ENCODE assay signal across 9 mouse cellular contexts in the genomic region with DNA sequence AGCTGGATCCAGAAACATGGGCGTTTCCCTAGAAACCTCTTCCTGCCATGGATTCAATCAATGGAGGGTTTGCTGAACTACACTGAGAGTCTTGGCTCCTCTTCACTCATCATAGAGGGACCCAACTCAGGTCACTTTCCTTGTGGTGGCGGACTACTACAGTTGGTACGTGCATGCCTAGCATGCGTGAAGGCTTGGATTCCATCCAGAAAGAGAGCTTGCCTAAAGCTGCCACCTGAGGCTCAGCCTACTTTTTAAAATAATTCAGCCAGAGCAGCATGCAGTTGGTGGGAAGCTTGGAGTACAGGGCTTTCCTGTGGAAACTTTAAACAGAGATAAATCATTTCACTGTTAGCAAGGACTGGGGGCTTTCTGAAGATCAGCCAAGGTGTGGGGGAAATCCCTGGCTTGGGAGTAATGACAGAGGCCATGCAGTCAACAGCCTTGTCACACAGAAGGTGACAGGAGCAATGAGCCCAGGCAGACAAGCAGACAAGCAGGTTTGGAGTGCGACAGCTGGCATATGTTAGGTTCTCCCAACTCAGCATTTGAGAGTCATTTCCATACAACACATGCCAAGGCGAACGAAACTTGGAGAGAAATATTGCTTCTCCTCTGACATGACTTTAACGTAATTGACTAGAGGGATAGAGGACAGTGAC.
DNase-seq lines count a peak whose midpoint lies in the region; ATAC-seq and TF ChIP-seq lines count a peak whose summit lies in the region.
"Had no signal": no experiment of that assay in that cellular context is flagged by ENCODE, and none has a peak within 500 bp of the region (broad histone marks: within the 10 kb centered on the region; RNA-seq: fewer than 3 reads in every experiment).

No protein-coding gene starts in this region.

- no peaks in the 10 kb centered on the region for H3K27me3 ChIP-seq in forebrain, embryonic 13.5 days
- H3K27me3 ChIP-seq in forebrain, embryonic 11.5 days (ENCODE audit: control insufficient read depth, insufficient read depth, low read length), result no peaks in the 10 kb centered on the region
- no peaks in the 10 kb centered on the region for H3K27me3 ChIP-seq in hindbrain, embryonic 14.5 days (ENCODE audit: control insufficient read depth, insufficient read depth, low read length)
- H3K27me3 ChIP-seq in hindbrain, embryonic 13.5 days, result no peaks in the 10 kb centered on the region
- H3K27me3 ChIP-seq in lung, embryonic 14.5 days (ENCODE audit: insufficient read depth, low read length), result no peaks in the 10 kb centered on the region
- H3K27me3 ChIP-seq: intestine, embryonic 15.5 days had no signal

- TF ChIP-seq CTCF in lung, embryonic 14.5 days (IDR thresholded peaks at IDR 0.05; ENCODE audit: low read depth), result no peak

- no peak overlapping the region for H3K4me3 ChIP-seq in forebrain, embryonic 13.5 days
- H3K4me3 ChIP-seq in forebrain, embryonic 11.5 days (ENCODE audit: low read depth, low read length), result no peak overlapping the region
- no peak overlapping the region for H3K4me3 ChIP-seq in hindbrain, embryonic 14.5 days (replicated peaks; ENCODE audit: low read length)
- H3K4me3 ChIP-seq in hindbrain, embryonic 13.5 days, result no peak overlapping the region
- H3K4me3 ChIP-seq in lung, embryonic 14.5 days (ENCODE audit: low read depth, low read length), result no peak overlapping the region
- H3K4me3 ChIP-seq: intestine, embryonic 15.5 days had no signal

- H3K4me1 ChIP-seq in forebrain, embryonic 13.5 days, result peaks cover 4% of the 10 kb centered on the region; the same call in 1 of the 2 replicates
- H3K4me1 ChIP-seq in forebrain, embryonic 11.5 days (replicated peaks; ENCODE audit: control insufficient read depth, insufficient read depth, low read length), result no peaks in the 10 kb centered on the region
- H3K4me1 ChIP-seq in hindbrain, embryonic 14.5 days (replicated peaks; ENCODE audit: control insufficient read depth, insufficient read depth, low read length), result no peaks in the 10 kb centered on the region
- H3K4me1 ChIP-seq in hindbrain, embryonic 13.5 days (replicated peaks), result no peaks in the 10 kb centered on the region
- H3K4me1 ChIP-seq in lung, embryonic 14.5 days (ENCODE audit: insufficient read depth), result peaks cover 4% of the 10 kb centered on the region; the same call in 1 of the 2 replicates

- H3K4me2 ChIP-seq in forebrain, embryonic 13.5 days, result no peak overlapping the region
- H3K4me2 ChIP-seq in forebrain, embryonic 11.5 days (ENCODE audit: low read depth, low read length, severe bottlenecking), result no peak overlapping the region
- H3K4me2 ChIP-seq in hindbrain, embryonic 14.5 days (replicated peaks), result no peak overlapping the region
- H3K4me2 ChIP-seq in hindbrain, embryonic 13.5 days, result no peak overlapping the region
- no peak overlapping the region for H3K4me2 ChIP-seq in lung, embryonic 14.5 days
- H3K4me2 ChIP-seq: intestine, embryonic 15.5 days had no signal

- H3K36me3 ChIP-seq in forebrain, embryonic 13.5 days (ENCODE audit: poor library complexity, severe bottlenecking), result no peaks in the 10 kb centered on the region
- H3K36me3 ChIP-seq in forebrain, embryonic 11.5 days (ENCODE audit: control insufficient read depth, insufficient read depth, low read length), result no peaks in the 10 kb centered on the region
- H3K36me3 ChIP-seq in hindbrain, embryonic 14.5 days (replicated peaks; ENCODE audit: control insufficient read depth, insufficient read depth), result no peaks in the 10 kb centered on the region
- no peaks in the 10 kb centered on the region for H3K36me3 ChIP-seq in hindbrain, embryonic 13.5 days
- no peaks in the 10 kb centered on the region for H3K36me3 ChIP-seq in lung, embryonic 14.5 days (ENCODE audit: insufficient read depth)
- H3K36me3 ChIP-seq: intestine, embryonic 15.5 days had no signal

- peak; percentile 36; the same call in 1 of the 2 replicates for ATAC-seq in forebrain, embryonic 13.5 days
- no peak for ATAC-seq in forebrain, embryonic 11.5 days (replicated peaks; ENCODE audit: low FRiP score)
- ATAC-seq in hindbrain, embryonic 14.5 days (ENCODE audit: low FRiP score), result no peak
- ATAC-seq in hindbrain, embryonic 13.5 days (ENCODE audit: low FRiP score), result no peak
- ATAC-seq in lung, embryonic 14.5 days (ENCODE audit: insufficient read depth), result peak; percentile 86
- ATAC-seq: intestine, embryonic 15.5 days had no signal

- H3K27ac ChIP-seq in forebrain, embryonic 13.5 days, result no peak overlapping the region
- H3K27ac ChIP-seq in forebrain, embryonic 11.5 days (ENCODE audit: low read depth, low read length), result no peak overlapping the region
- no peak overlapping the region for H3K27ac ChIP-seq in hindbrain, embryonic 14.5 days
- no peak overlapping the region for H3K27ac ChIP-seq in hindbrain, embryonic 13.5 days
- H3K27ac ChIP-seq in lung, embryonic 14.5 days (ENCODE audit: low read depth), result no peak overlapping the region
- H3K27ac ChIP-seq: intestine, embryonic 15.5 days had no signal

- no peaks in the 10 kb centered on the region for H3K9me3 ChIP-seq in forebrain, embryonic 13.5 days (replicated peaks)
- H3K9me3 ChIP-seq in forebrain, embryonic 11.5 days (ENCODE audit: control insufficient read depth, low read length), result no peaks in the 10 kb centered on the region
- no peaks in the 10 kb centered on the region for H3K9me3 ChIP-seq in hindbrain, embryonic 14.5 days (ENCODE audit: control insufficient read depth, low read length)
- H3K9me3 ChIP-seq in hindbrain, embryonic 13.5 days, result no peaks in the 10 kb centered on the region
- no peaks in the 10 kb centered on the region for H3K9me3 ChIP-seq in lung, embryonic 14.5 days (ENCODE audit: low read depth, low read length)
- H3K9me3 ChIP-seq: intestine, embryonic 15.5 days had no signal

- H3K9ac ChIP-seq in forebrain, embryonic 13.5 days, result no peak overlapping the region
- H3K9ac ChIP-seq in forebrain, embryonic 11.5 days (ENCODE audit: low read length), result no peak overlapping the region
- no peak overlapping the region for H3K9ac ChIP-seq in hindbrain, embryonic 14.5 days
- H3K9ac ChIP-seq in hindbrain, embryonic 13.5 days, result no peak overlapping the region
- H3K9ac ChIP-seq in lung, embryonic 14.5 days, result no peak overlapping the region
- H3K9ac ChIP-seq: intestine, embryonic 15.5 days had no signal

- DNase-seq in forebrain, embryonic 11.5 days (ENCODE audit: low spot score), result no peak
- peak; percentile 31 for DNase-seq in hindbrain, embryonic 14.5 days (ENCODE audit: low spot score)
- peak; percentile 70 for DNase-seq in lung, embryonic 14.5 days
- DNase-seq in lung, adult 18-20 months, result no peak
- DNase-seq in layer of hippocampus, adult 9-11 months, result peak; percentile 29
- no peak for DNase-seq in spleen, postnatal 14 days (ENCODE audit: low spot score in 2 of 2)

- 78% methylated on average over 8 of the region's 8 CpGs for WGBS in forebrain, embryonic 13.5 days
- 95% methylated on average over 8 of the region's 8 CpGs for WGBS in forebrain, embryonic 11.5 days
- 74% methylated on average over 8 of the region's 8 CpGs for WGBS in hindbrain, embryonic 14.5 days
- 82% methylated on average over 8 of the region's 8 CpGs for WGBS in hindbrain, embryonic 13.5 days
- 47% methylated on average over 8 of the region's 8 CpGs for WGBS in lung, embryonic 14.5 days

Comparison
In these comparisons a context has a peak if more than half of its experiments do, and no peak if none do; other contexts are left out.
1. ATAC-seq: peak in forebrain, embryonic 13.5 days (single experiment) and lung, embryonic 14.5 days (single experiment); none in forebrain, embryonic 11.5 days (single experiment), hindbrain, embryonic 14.5 days (single experiment) and hindbrain, embryonic 13.5 days (single experiment).
2. DNase-seq: peak in hindbrain, embryonic 14.5 days (single experiment), lung, embryonic 14.5 days (single experiment) and layer of hippocampus, adult 9-11 months (single experiment); none in forebrain, embryonic 11.5 days (single experiment), lung, adult 18-20 months (0 of 2) and spleen, postnatal 14 days (0 of 2).